Mouse (Mus musculus) lung, embryonic 14.5 days (tissue): ENCODE results near the gene Prokr1. TPM values are rescaled to one million over a fixed set of nuclear protein-coding genes. Genes with fewer than 3 reads are reported as not detected.
A peak's percentile ranks its signal among the peaks of the same experiment; 100 is the strongest.

ENCODE experiments used
- ATAC-seq: fragments of 200-750 bp; cut with Nextera tagmentation; 2 replicates; pipeline ENCODE4 v1.8.0; 2017; ENCODE audit warnings: mild to moderate bottlenecking, moderate TSS enrichment, moderate library complexity; ENCODE audit not compliant: insufficient read depth
- DNase-seq: peaks from one replicate; pipeline ENCODE4 v3.0.0-alpha.2; 2015
- H3K27ac ChIP-seq: fragments of 300-500 bp; sonication (generic); 2 replicates; pipeline ENCODE4 v1.5.1; 2014; ENCODE audit warnings: low read depth, mild to moderate bottlenecking, moderate library complexity
- H3K27me3 ChIP-seq: fragments of 300-500 bp; sonication (generic); 2 replicates; pipeline ENCODE4 v1.6.1; 2014; ENCODE audit warnings: low read length, control low read depth; ENCODE audit not compliant: insufficient read depth
- H3K36me3 ChIP-seq: fragments of 300-500 bp; sonication (generic); 2 replicates; pipeline ENCODE4 v1.6.1; 2014; ENCODE audit warnings: control low read depth; ENCODE audit not compliant: insufficient read depth
- H3K4me1 ChIP-seq: fragments of 300-500 bp; sonication (generic); 2 replicates; pipeline ENCODE4 v1.6.1; 2014; ENCODE audit warnings: antibody characterized with exemption, control low read depth; ENCODE audit not compliant: insufficient read depth
- H3K4me2 ChIP-seq: fragments of 300-500 bp; sonication (generic); 2 replicates; pipeline ENCODE4 v1.6.1; 2014; ENCODE audit warnings: mild to moderate bottlenecking
- H3K4me3 ChIP-seq: fragments of 300-500 bp; sonication (generic); 2 replicates; pipeline ENCODE4 v1.5.1; 2014; ENCODE audit warnings: low read depth, low read length
- H3K9ac ChIP-seq: fragments of 300-500 bp; sonication (generic); 2 replicates; pipeline ENCODE4 v1.6.1; 2014
- H3K9me3 ChIP-seq: fragments of 300-500 bp; sonication (generic); 2 replicates; pipeline ENCODE4 v1.6.1; 2016; ENCODE audit warnings: low read depth, low read length, control low read depth
- CTCF ChIP-seq: IDR thresholded peaks from 2 replicates; pipeline ENCODE4 v1.5.1; 2016; ENCODE audit warnings: antibody characterized with exemption, low read depth
- WGBS: fragments of 180-500 bp; shearing (Covaris S2); extraction: QIAGEN DNeasy Blood & Tissue Kit; methylation state at CpG from one replicate; pipeline ENCODE4 v1.1.7; 2014; 5-methylcytosine and 5-hydroxymethylcytosine counted together
- polyA plus RNA-seq: library from polyadenylated mRNA; unstranded; fragments of >200 nt; fragmentation: Nextera tagmentation; extraction: Ambion mirVana; gene quantifications from 2 replicates; pipeline ENCODE4 v1.2.1, GENCODE M21; 2014

Prokr1 gene
- polyA plus RNA-seq, 1 experiment from 2014 or later = 2.5 TPM

- ATAC-seq = no peak
- TF ChIP-seq CTCF = no peak
- no peak for DNase-seq
- H3K27me3 ChIP-seq = no peaks in the 10 kb centered on the region
- no peak overlapping the region for H3K4me3 ChIP-seq
- H3K4me2 ChIP-seq = no peak overlapping the region
- no peak overlapping the region for H3K27ac ChIP-seq
- no peak overlapping the region for H3K9ac ChIP-seq
- 0 out of 2 replicates have a peak, but pooled peaks cover 3% of the 10 kb centered on the region for H3K4me1 ChIP-seq
- H3K9me3 ChIP-seq = peaks cover 2% of the 10 kb centered on the region; the same call in 1 of the 2 replicates
- H3K36me3 ChIP-seq = no peaks in the 10 kb centered on the region
- 32% methylated on average over 1 of the region's 1 CpGs for WGBS
These were observed 45.0 kb downstream of the Prokr1 start for GRCm38 (mm10) chr6:87545331-87546217.

- Histone ChIP-seq H3K27me3 (no peaks in the 10 kb centered on the region), H3K9me3 (peaks cover 2% of the 10 kb centered on the region; the same call in 1 of the 2 replicates), H3K27ac (no peak overlapping the region), H3K4me1 (0 out of 2 replicates have a peak, but pooled peaks cover 3% of the 10 kb centered on the region), H3K36me3 (no peaks in the 10 kb centered on the region), H3K9ac (no peak overlapping the region), H3K4me3 (no peak overlapping the region), H3K4me2 (0 out of 2 replicates have a peak overlapping the region, but pooled peaks have one; percentile 15)
- WGBS = 20% methylated on average over 9 of the region's 9 CpGs
- DNase-seq = peak; percentile 66
- peak; percentile 65 for ATAC-seq
- no peak for TF ChIP-seq CTCF
These were observed 48.5 kb downstream of the Prokr1 start for GRCm38 (mm10) chr6:87542027-87542426.

GRCm38 (mm10) chr6:87541171-87541571 lies 49.4 kb downstream of the Prokr1 start:
- WGBS = 62% methylated on average over 6 of the region's 6 CpGs
- Histone ChIP-seq H3K36me3 (no peaks in the 10 kb centered on the region), H3K4me2 (no peak overlapping the region), H3K4me3 (no peak overlapping the region), H3K4me1 (0 out of 2 replicates have a peak, but pooled peaks cover 3% of the 10 kb centered on the region), H3K27me3 (no peaks in the 10 kb centered on the region), H3K9ac (no peak overlapping the region), H3K27ac (no peak overlapping the region), H3K9me3 (peaks cover 2% of the 10 kb centered on the region; the same call in 1 of the 2 replicates)
- ATAC-seq (no peak), DNase-seq (no peak)
- TF ChIP-seq CTCF = no peak

- H3K9ac ChIP-seq = no peak overlapping the region
- 0 out of 2 replicates have a peak, but pooled peaks cover 3% of the 10 kb centered on the region for H3K4me1 ChIP-seq
- no peak overlapping the region for H3K4me2 ChIP-seq
- no peaks in the 10 kb centered on the region for H3K27me3 ChIP-seq
- H3K36me3 ChIP-seq = no peaks in the 10 kb centered on the region
- ATAC-seq (no peak), DNase-seq (no peak)
- no peak overlapping the region for H3K27ac ChIP-seq
- TF ChIP-seq CTCF = no peak
- no peaks in the 10 kb centered on the region for H3K9me3 ChIP-seq
- H3K4me3 ChIP-seq = no peak overlapping the region
- 78% methylated on average over 15 of the region's 15 CpGs for WGBS
These were observed 51.9 kb downstream of the Prokr1 start for GRCm38 (mm10) chr6:87538376-87539270.

- no peaks in the 10 kb centered on the region for H3K9me3 ChIP-seq
- no peak overlapping the region for H3K4me3 ChIP-seq
- no peak for TF ChIP-seq CTCF
- ATAC-seq (no peak), DNase-seq (no peak)
- 0 out of 2 replicates have a peak, but pooled peaks cover 3% of the 10 kb centered on the region for H3K4me1 ChIP-seq
- H3K27me3 ChIP-seq = no peaks in the 10 kb centered on the region
- no peak overlapping the region for H3K27ac ChIP-seq
- H3K36me3 ChIP-seq = no peaks in the 10 kb centered on the region
- no peak overlapping the region for H3K4me2 ChIP-seq
- no peak overlapping the region for H3K9ac ChIP-seq
- 57% methylated on average over 5 of the region's 5 CpGs for WGBS
These were observed 52.9 kb downstream of the Prokr1 start for GRCm38 (mm10) chr6:87537678-87538077.

- H3K36me3 ChIP-seq = no peaks in the 10 kb centered on the region
- 62% methylated on average over 8 of the region's 8 CpGs for WGBS
- no peaks in the 10 kb centered on the region for H3K27me3 ChIP-seq
- H3K9me3 ChIP-seq = no peaks in the 10 kb centered on the region
- no peak overlapping the region for H3K9ac ChIP-seq
- H3K4me2 ChIP-seq = no peak overlapping the region
- H3K27ac ChIP-seq = no peak overlapping the region
- DNase-seq = no peak
- ATAC-seq = no peak
- no peaks in the 10 kb centered on the region for H3K4me1 ChIP-seq
- no peak for TF ChIP-seq CTCF
- no peak overlapping the region for H3K4me3 ChIP-seq
These were observed 54.3 kb downstream of the Prokr1 start for GRCm38 (mm10) chr6:87536270-87536669.
